Mouse (Mus musculus): Measurements from ENCODE around the gene Slc12a9.

GRCm38 (mm10) chr5:137287032-137287952 lies 46.1 kb downstream of the Slc12a9 start, which contains the start of gene Ache:
- no peak for TF ChIP-seq ZC3H11A (IDR thresholded peaks at IDR 0.05; ENCODE audit: borderline replicate concordance, low read depth, low read length)
- no peak for TF ChIP-seq MAFK (IDR thresholded peaks at IDR 0.05; ENCODE audit: insufficient read depth, low read depth, low read length)

All from ES-E14 (cell line).